Mouse (Mus musculus) spleen, adult 2 months (tissue): ENCODE data around the gene Col18a1. TPM values are rescaled to one million over a fixed set of nuclear protein-coding genes. Genes with fewer than 3 reads are reported as not detected.

ENCODE experiments used
- DNase-seq, 2 experiments: peaks; one replicate each; pipeline versions ENCODE4 v3.0.0 to v3.0.0-alpha.2; 2012 to 2021; ENCODE audit warnings: low spot score in 2 of 2, low read depth in 1 of 2
- H3K27ac ChIP-seq: fragments of 200-500 bp; 2 replicates; pipeline ENCODE4 v1.5.1; 2012; ENCODE audit warnings: low read length, inconsistent platforms; ENCODE audit not compliant: insufficient read depth
- H3K27me3 ChIP-seq: fragments of 200-500 bp; 2 replicates; pipeline ENCODE4 v1.6.1; 2012; ENCODE audit warnings: mild to moderate bottlenecking, moderate library complexity, low read length, inconsistent platforms; ENCODE audit not compliant: control insufficient read depth, insufficient read depth
- H3K36me3 ChIP-seq: fragments of 200-500 bp; 2 replicates; pipeline ENCODE4 v1.6.1; 2012; ENCODE audit warnings: mild to moderate bottlenecking, low read length, inconsistent platforms; ENCODE audit not compliant: control insufficient read depth, insufficient read depth
- H3K4me1 ChIP-seq: fragments of 200-500 bp; 2 replicates; pipeline ENCODE4 v1.6.1; 2011; ENCODE audit warnings: inconsistent platforms; ENCODE audit not compliant: control insufficient read depth, insufficient read depth, insufficient read length
- H3K4me3 ChIP-seq: fragments of 200-500 bp; 2 replicates; pipeline ENCODE4 v1.5.1; 2011; ENCODE audit warnings: mild to moderate bottlenecking, inconsistent platforms; ENCODE audit not compliant: insufficient read depth, insufficient read length; ENCODE audit errors: extremely low read depth
- CTCF ChIP-seq: fragments of 200-500 bp; IDR thresholded peaks from 2 replicates; pipeline ENCODE4 v1.5.1; 2011; ENCODE audit warnings: mild to moderate bottlenecking, inconsistent platforms; ENCODE audit not compliant: insufficient read depth, insufficient read length, insufficient replicate concordance; ENCODE audit errors: extremely low read depth
- POLR2A ChIP-seq: fragments of 200-500 bp; IDR thresholded peaks from 2 replicates; pipeline ENCODE4 v1.6.1; 2011; ENCODE audit warnings: low read depth, low read length, inconsistent platforms
- WGBS: fragments of 180-500 bp; shearing (Covaris S2); methylation state at CpG from one replicate; pipeline ENCODE4 v1.1.7; 2018; 5-methylcytosine and 5-hydroxymethylcytosine counted together
- polyA plus RNA-seq: library from polyadenylated mRNA; depleted of rRNA; stranded (reverse); fragments of >200 nt; gene quantifications from 2 replicates; pipeline ENCODE4 v1.2.3, GENCODE M21; 2012

Gene Col18a1
- polyA plus RNA-seq, 1 experiment = 15.0 TPM

DNA sequence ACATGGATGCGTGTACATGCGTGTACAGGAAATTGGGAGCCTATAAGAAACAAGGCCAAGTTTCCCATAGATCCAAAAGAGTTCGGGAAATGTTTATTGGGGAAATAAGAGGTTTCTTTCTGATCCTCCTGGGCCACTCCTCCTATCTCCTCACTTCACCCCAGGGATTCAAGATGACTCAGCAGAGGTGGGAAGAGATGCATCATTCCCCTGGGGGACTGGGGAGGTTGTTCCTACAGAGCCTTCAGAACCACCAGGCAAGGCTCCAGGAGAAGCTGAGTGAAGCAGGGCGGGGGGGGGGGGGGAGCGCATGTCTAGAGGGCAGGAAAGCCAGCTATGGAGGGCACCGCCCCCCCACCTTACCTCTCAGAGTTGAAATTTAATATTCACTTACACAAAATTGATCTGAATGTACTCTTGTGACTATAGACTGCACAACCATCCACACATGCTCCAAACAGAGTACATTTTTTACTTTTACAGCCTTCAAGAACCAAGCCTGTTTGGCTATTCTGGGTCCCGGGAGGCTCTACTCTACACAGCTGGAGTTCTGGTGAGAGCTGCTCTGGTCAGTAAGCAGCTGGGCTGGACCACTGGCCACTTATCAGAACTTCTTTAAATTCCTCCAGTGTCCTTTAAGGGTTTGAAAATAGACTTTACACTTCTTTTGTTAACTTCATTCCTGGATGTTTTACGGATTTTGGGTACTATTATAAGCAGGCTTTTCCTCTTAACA, 44.9 kb downstream of the Col18a1 start:
- TF ChIP-seq CTCF (no peak), POLR2A (no peak)
- no peaks in the 10 kb centered on the region for H3K27me3 ChIP-seq
- no peak overlapping the region for H3K27ac ChIP-seq
- no peak for DNase-seq
- no peak overlapping the region for H3K4me3 ChIP-seq
- H3K36me3 ChIP-seq = no peaks in the 10 kb centered on the region
- no peaks in the 10 kb centered on the region for H3K4me1 ChIP-seq
- WGBS = 90% methylated on average over 8 of the region's 8 CpGs

DNA sequence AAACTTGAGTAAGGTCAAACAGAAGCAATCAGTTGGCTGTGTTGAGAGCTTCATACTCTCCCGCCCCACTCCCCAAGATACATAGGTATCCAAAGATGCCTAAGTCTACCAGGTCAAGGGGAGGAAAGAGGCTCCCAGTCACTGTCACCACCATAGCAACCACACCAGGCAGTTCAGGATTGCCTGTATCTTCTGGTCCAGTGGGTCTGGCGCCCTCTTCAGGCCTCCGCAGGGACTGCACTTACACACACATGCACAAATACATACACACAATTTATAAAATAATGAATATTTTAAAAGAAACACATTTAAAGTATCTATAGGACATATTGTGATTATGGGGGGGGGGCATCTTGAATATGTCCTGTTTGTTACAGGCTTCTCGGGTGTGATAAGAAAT, 45.8 kb downstream of the Col18a1 start:
- 90% methylated on average over 4 of the region's 4 CpGs for WGBS
- Histone ChIP-seq H3K36me3 (no peaks in the 10 kb centered on the region), H3K27me3 (no peaks in the 10 kb centered on the region), H3K4me3 (no peak overlapping the region), H3K4me1 (no peaks in the 10 kb centered on the region), H3K27ac (no peak overlapping the region)
- TF ChIP-seq CTCF = no peak
- no peak for TF ChIP-seq POLR2A
- no peak for DNase-seq

DNA sequence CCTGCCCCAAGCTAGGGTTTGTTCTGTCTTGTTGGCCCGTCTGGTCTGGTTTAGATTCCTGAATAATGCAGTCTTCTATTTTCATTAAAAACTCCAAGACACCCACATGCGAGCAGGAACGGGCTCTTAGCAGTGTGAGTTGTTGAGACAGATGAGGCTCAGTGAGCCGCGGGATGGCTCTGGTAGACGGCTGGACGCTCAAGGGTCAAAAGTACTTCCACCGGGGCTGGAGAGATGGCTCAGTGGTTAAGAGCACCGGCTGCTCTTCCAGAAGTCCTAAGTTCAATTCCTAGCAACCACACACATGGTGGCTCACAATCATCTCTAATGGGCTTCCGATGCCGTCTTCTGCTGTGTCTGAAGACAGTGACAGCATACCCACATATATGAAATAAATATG, 46.9 kb downstream of the Col18a1 start:
- Histone ChIP-seq H3K27me3 (no peaks in the 10 kb centered on the region), H3K36me3 (no peaks in the 10 kb centered on the region), H3K4me3 (no peak overlapping the region), H3K4me1 (no peaks in the 10 kb centered on the region), H3K27ac (no peak overlapping the region)
- 95% methylated on average over 11 of the region's 11 CpGs for WGBS
- TF ChIP-seq POLR2A (no peak), CTCF (no peak)
- no peak for DNase-seq

DNA sequence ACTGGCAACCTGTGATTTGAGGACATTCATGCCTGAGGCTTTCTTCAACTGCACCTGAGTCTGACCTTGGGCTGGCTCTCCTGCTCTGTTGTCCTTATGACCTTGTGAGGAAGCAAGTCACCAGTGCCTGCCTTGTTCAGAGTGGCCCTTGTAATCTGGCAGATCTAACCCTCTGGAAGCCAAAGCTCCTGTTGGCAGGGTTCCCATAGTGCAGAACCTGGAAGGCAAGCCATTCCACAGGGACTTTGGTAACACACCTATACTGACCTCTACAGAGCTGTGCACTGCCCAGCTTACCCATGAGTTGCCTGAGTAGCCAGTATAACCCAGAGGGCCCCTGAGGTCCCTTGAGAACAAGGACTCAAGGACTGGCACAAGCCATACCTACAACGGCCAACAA, 48.0 kb downstream of the Col18a1 start:
- Histone ChIP-seq H3K4me1 (no peaks in the 10 kb centered on the region), H3K36me3 (no peaks in the 10 kb centered on the region), H3K27ac (no peak overlapping the region), H3K4me3 (no peak overlapping the region), H3K27me3 (no peaks in the 10 kb centered on the region)
- 77% methylated on average over 1 of the region's 1 CpGs for WGBS
- no peak for DNase-seq
- TF ChIP-seq POLR2A = no peak
- TF ChIP-seq CTCF = no peak

DNA sequence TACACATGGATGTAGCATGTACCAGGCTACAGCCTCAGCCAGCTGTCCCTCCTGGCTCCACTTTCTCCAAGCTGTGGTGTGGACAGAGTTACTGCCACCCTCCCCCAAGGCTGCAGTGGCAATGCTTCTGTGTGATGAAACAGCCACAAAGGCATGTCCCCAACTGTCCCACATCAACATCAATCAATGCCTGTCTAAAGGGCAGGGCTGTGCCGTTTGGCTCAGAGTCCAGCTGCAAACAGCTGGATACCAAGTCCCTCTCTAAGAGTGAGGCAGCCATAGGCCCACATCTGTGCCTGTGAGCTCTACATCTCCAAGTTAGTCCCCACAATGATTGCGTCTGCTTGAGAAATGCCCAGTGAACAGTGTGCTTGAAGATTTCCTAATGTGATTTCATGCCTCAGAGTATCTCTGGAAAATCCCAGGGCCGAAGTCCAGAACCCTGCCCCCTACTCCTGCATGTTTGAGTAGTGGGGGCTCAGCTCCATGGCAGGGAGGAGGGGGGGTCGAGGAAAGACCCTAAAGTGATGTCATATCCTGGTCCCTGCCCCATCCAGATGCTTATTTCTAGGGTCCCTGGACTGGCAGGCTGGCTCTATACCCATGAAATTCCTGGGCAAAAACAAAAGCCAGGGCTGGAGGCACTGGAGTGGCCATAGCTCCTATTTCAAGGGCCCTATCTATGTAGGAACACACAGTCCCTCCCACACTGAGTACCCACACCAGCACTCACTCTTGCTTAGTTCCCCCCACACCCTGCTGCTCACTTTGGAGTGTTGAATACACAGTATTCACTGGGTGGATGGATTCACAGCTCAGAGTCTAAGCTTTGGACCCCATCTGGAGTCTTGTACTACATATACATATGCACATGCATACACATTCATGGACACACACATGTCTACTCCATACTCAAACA, 49.6 kb downstream of the Col18a1 start:
- H3K27ac ChIP-seq = no peak overlapping the region
- 62% methylated on average over 4 of the region's 4 CpGs for WGBS
- no peak for DNase-seq
- H3K36me3 ChIP-seq = no peaks in the 10 kb centered on the region
- H3K4me3 ChIP-seq = no peak overlapping the region
- H3K27me3 ChIP-seq = no peaks in the 10 kb centered on the region
- TF ChIP-seq POLR2A = no peak
- no peak for TF ChIP-seq CTCF
- no peaks in the 10 kb centered on the region for H3K4me1 ChIP-seq

DNA sequence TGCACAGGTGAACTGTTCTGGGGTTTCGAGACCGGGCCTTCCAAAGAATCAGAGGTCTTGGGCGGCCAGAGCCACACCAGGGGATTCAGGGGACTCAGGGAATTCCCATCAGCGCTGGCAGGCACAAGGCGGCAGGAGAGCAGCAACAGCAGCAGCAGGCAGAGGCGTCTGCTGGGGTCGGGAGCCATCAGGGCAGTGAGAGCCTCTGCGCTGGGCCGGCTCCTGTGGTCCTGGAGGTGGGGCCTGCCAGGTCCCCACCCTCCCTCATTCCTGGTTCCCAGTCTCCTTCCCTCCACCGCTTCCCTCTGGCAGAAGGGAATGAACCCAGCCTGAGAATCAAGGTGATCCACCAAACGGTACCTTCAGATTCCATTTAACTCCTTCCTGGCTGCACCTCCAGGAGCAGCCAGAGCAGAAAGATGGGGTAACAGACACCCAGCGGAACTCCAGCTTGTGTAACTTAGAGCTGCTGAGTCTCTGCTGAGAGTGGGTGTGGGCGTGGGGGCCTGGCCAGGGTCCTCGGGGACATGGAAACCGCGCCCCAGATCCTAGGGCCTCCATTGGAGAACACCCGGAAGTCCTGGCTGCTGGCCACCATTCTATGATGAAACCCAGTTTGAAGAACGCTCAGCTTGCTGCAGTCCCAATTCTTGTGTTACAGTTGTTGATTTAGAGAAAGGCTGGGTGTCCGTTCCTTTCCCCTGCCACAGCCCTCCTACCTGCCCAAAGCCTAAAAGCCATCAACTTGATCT, 52.7 kb downstream of the Col18a1 start:
- 85% methylated on average over 19 of the region's 19 CpGs for WGBS
- DNase-seq = no peak
- H3K4me1 ChIP-seq = no peaks in the 10 kb centered on the region
- H3K4me3 ChIP-seq = no peak overlapping the region
- H3K27ac ChIP-seq = no peak overlapping the region
- H3K36me3 ChIP-seq = no peaks in the 10 kb centered on the region
- TF ChIP-seq POLR2A (no peak), CTCF (no peak)
- H3K27me3 ChIP-seq = no peaks in the 10 kb centered on the region
